Mouse (Mus musculus) lung, embryonic 16.5 days (tissue): ENCODE measurements at regions not wholly inside any gene's neighbourhood (a gene's known extent, or its start where the extent isn't known, plus 50 kb on each side); places are given as distances from the start of the nearest gene placed in this dataset.
A peak's percentile ranks its signal among the peaks of the same experiment; 100 is the strongest.

ENCODE experiments used
- ATAC-seq: fragments of 200-750 bp; cut with Nextera tagmentation; 2 replicates; pipeline ENCODE4 v1.8.0; 2017; ENCODE audit warnings: low read depth, mild to moderate bottlenecking, moderate library complexity
- H3K27ac ChIP-seq: fragments of 300-500 bp; sonication (generic); 2 replicates; pipeline ENCODE4 v1.5.1; 2014; ENCODE audit warnings: mild to moderate bottlenecking, control low read depth, low read length
- H3K27me3 ChIP-seq: fragments of 300-500 bp; sonication (generic); 2 replicates; pipeline ENCODE4 v1.6.1; 2014; ENCODE audit warnings: low read depth, low read length, mixed read lengths; ENCODE audit not compliant: control insufficient read depth, insufficient read depth
- H3K36me3 ChIP-seq: fragments of 300-500 bp; sonication (generic); 2 replicates; pipeline ENCODE4 v1.6.1; 2014; ENCODE audit warnings: low read length; ENCODE audit not compliant: control insufficient read depth, insufficient read depth
- H3K4me1 ChIP-seq: fragments of 300-500 bp; sonication (generic); replicated peaks from 2 replicates; pipeline ENCODE4 v1.6.1; 2014; ENCODE audit warnings: low read length, mixed read lengths; ENCODE audit not compliant: control insufficient read depth, insufficient read depth
- H3K4me2 ChIP-seq: fragments of 300-500 bp; sonication (generic); 2 replicates; pipeline ENCODE4 v1.6.1; 2014; ENCODE audit warnings: low read depth, low read length, control low read depth
- H3K4me3 ChIP-seq: fragments of 300-500 bp; sonication (generic); 2 replicates; pipeline ENCODE4 v1.5.1; 2014; ENCODE audit warnings: mild to moderate bottlenecking, low read length, control low read depth
- H3K9ac ChIP-seq: fragments of 300-500 bp; sonication (generic); 2 replicates; pipeline ENCODE4 v1.6.1; 2014; ENCODE audit warnings: low read length, control low read depth
- H3K9me3 ChIP-seq: fragments of 300-500 bp; sonication (generic); 2 replicates; pipeline ENCODE4 v1.6.1; 2016; ENCODE audit warnings: low read length; ENCODE audit not compliant: control insufficient read depth
- WGBS: fragments of 180-500 bp; shearing (Covaris S2); extraction: QIAGEN DNeasy Blood & Tissue Kit; methylation state at CpG from one replicate; pipeline ENCODE4 v1.1.7; 2014; 5-methylcytosine and 5-hydroxymethylcytosine counted together

DNA sequence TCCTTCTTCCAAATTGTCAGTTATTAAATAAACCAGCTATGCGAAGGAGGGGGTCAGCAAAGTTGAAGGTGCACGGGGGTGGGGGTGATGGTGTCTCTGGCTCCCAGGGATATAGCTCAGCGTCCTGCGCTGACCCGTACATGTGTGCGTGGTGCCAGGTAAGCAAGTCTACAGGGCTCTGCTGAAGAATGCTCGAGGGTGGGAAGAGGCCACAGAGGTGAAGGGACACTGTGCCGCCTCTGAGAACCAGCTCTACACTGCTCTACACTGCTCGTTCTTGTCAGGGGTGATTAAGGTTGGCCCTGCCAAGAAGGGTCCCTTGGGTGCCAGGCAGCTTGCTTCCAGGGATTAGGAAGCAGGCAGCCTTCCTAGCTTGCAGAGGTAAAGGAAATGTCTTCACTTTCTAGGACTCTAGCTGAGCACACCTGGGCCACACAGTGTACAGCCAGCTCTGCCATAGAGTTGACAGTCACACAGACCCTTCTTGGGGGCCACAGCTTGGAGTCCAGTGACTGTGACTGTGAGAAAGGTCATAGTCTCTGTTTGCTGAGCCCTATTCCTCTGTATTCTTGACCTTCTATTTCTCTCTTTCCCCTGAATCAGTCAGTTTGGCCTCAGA, 64.7 kb upstream of the Gm11733 start:
- peaks cover 9% of the 10 kb centered on the region; the same call in 1 of the 2 replicates for H3K4me1 ChIP-seq
- H3K27ac ChIP-seq = no peak overlapping the region
- no peak for ATAC-seq
- no peak overlapping the region for H3K4me3 ChIP-seq
- H3K9me3 ChIP-seq = no peaks in the 10 kb centered on the region; the same call in 1 of the 2 replicates
- H3K4me2 ChIP-seq = no peak overlapping the region
- H3K36me3 ChIP-seq = no peaks in the 10 kb centered on the region
- no peak overlapping the region for H3K9ac ChIP-seq
- 72% methylated on average over 9 of the region's 9 CpGs for WGBS
- H3K27me3 ChIP-seq = peaks cover 16% of the 10 kb centered on the region

DNA sequence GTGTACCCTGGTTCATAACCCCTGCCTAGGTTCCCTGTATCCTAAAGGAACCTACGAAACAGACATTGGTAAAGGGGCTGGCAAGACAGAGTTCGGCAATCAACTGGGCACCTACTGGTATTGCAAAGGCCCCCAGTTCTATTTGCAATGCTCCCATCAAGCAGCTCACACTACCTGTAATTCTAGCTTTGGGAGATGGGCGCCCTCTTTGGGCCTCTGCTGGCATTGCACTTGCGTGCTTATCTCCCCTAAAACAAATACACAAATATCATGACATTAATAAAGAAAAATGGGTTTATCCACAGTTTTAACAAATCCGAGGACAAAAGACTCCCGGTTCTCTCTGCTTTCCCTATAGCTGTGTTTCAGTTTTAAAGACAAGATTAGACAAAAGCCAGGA, 61.5 kb upstream of the Gm11733 start:
- no peaks in the 10 kb centered on the region for H3K4me1 ChIP-seq
- peaks cover 2% of the 10 kb centered on the region for H3K27me3 ChIP-seq
- no peaks in the 10 kb centered on the region for H3K36me3 ChIP-seq
- no peak overlapping the region for H3K9ac ChIP-seq
- no peak overlapping the region for H3K4me3 ChIP-seq
- no peak for ATAC-seq
- H3K4me2 ChIP-seq = no peak overlapping the region
- 81% methylated on average over 6 of the region's 6 CpGs for WGBS
- H3K9me3 ChIP-seq = no peaks in the 10 kb centered on the region; the same call in 1 of the 2 replicates
- no peak overlapping the region for H3K27ac ChIP-seq

DNA sequence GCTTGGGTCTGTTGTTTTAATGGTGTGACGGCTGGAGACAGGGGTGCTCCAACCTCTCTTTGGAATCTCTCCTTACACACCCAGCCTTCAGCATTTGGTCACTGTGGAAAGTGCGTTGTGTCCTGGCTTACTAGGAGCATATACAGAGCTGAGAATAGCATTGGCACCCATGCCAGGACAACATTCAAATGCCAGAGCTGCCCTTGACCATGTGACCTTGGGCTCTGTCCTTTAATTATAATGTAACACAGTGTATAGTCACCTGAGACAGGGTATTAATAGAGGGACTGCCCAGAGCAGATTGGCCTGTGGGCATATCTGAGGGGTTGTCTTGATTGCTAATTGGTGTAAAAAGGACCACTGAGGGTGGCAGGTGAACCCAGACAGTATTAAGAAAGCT, 60.7 kb upstream of the Gm11733 start:
- no peak overlapping the region for H3K27ac ChIP-seq
- H3K9ac ChIP-seq = no peak overlapping the region
- no peak overlapping the region for H3K4me3 ChIP-seq
- H3K4me2 ChIP-seq = no peak overlapping the region
- WGBS = 85% methylated on average over 2 of the region's 2 CpGs
- no peaks in the 10 kb centered on the region for H3K36me3 ChIP-seq
- H3K9me3 ChIP-seq = no peaks in the 10 kb centered on the region; the same call in 1 of the 2 replicates
- H3K4me1 ChIP-seq = no peaks in the 10 kb centered on the region
- H3K27me3 ChIP-seq = no peaks in the 10 kb centered on the region; the same call in 1 of the 2 replicates
- no peak for ATAC-seq

DNA sequence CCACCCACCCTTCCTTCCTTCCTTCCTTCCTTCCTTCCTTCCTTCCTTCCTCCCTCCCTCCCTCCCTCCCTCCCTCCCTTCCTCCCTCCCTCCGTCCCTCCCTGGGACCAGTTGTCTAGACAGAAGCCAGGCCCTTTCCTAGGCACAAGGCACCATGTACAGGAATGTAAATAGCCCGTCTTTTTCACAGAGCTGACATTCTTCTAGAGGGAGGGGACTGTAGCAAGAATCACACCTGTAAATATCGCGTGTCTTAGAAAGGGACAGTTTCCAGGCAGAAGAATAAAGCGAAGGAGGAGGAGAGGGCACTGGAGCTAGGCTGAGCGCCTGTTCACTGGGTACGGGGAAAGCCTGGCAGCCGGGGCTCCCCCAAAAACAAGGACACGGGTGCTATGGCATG, 58.7 kb upstream of the Gm11733 start:
- peaks cover 5% of the 10 kb centered on the region; the same call in 1 of the 2 replicates for H3K27me3 ChIP-seq
- ATAC-seq = peak; percentile 26; the same call in 1 of the 2 replicates
- H3K4me3 ChIP-seq = no peak overlapping the region
- H3K9me3 ChIP-seq = no peaks in the 10 kb centered on the region; the same call in 1 of the 2 replicates
- no peaks in the 10 kb centered on the region for H3K4me1 ChIP-seq
- 41% methylated on average over 8 of the region's 9 CpGs for WGBS
- H3K4me2 ChIP-seq = no peak overlapping the region
- no peak overlapping the region for H3K9ac ChIP-seq
- no peaks in the 10 kb centered on the region for H3K36me3 ChIP-seq
- no peak overlapping the region for H3K27ac ChIP-seq

DNA sequence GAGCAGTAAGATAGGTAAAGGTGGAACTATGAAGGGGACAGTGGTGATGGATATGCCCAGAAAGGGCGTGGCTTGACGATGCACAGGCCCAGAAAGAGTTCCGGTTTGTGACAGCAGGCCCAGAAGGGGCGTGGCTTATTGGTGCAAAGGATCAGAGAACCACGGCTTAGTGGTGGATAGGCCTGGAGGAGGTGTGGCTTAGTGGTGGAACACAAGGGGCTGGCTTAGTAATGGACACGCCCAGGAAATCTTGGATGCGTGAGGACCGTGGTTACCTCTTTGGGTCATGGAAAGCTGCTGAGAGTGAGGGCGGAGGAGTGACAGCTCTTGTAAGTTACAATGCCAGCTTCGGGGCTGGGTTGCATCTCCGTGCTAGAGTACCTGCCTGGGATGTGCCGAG, 58.2 kb upstream of the Gm11733 start:
- no peak overlapping the region for H3K27ac ChIP-seq
- 28% methylated on average over 12 of the region's 12 CpGs for WGBS
- H3K4me2 ChIP-seq = no peak overlapping the region
- no peak overlapping the region for H3K9ac ChIP-seq
- peak; percentile 47; the same call in 1 of the 2 replicates for ATAC-seq
- no peak overlapping the region for H3K4me3 ChIP-seq
- peaks cover 5% of the 10 kb centered on the region; the same call in 1 of the 2 replicates for H3K27me3 ChIP-seq
- no peaks in the 10 kb centered on the region; the same call in 1 of the 2 replicates for H3K9me3 ChIP-seq
- no peaks in the 10 kb centered on the region for H3K36me3 ChIP-seq
- H3K4me1 ChIP-seq = no peaks in the 10 kb centered on the region

DNA sequence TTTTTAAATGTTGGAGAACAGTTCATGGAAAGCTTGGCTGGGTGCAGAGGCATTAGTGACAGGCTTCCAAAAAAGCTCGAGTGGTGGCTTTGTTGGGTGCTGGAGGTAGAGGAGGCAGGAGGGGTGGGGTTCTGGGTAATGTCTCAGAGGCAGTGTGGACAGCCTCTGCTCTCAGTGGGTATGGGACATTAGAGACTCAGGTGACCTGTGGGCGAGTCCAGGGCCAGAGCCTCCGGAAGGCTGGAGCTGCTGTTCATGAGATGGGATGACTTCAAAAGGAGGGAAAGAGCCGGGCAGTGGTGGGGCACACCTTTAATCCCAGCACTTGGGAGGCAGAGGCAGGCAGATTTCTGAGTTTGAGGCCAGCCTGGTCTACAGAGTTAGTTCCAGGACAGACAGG, 57.5 kb upstream of the Gm11733 start:
- no peak for ATAC-seq
- Histone ChIP-seq H3K4me2 (no peak overlapping the region), H3K9me3 (no peaks in the 10 kb centered on the region; the same call in 1 of the 2 replicates), H3K27ac (no peak overlapping the region), H3K27me3 (peaks cover 5% of the 10 kb centered on the region; the same call in 1 of the 2 replicates), H3K36me3 (no peaks in the 10 kb centered on the region), H3K9ac (no peak overlapping the region), H3K4me3 (no peak overlapping the region), H3K4me1 (no peaks in the 10 kb centered on the region)
- 72% methylated on average over 4 of the region's 4 CpGs for WGBS

DNA sequence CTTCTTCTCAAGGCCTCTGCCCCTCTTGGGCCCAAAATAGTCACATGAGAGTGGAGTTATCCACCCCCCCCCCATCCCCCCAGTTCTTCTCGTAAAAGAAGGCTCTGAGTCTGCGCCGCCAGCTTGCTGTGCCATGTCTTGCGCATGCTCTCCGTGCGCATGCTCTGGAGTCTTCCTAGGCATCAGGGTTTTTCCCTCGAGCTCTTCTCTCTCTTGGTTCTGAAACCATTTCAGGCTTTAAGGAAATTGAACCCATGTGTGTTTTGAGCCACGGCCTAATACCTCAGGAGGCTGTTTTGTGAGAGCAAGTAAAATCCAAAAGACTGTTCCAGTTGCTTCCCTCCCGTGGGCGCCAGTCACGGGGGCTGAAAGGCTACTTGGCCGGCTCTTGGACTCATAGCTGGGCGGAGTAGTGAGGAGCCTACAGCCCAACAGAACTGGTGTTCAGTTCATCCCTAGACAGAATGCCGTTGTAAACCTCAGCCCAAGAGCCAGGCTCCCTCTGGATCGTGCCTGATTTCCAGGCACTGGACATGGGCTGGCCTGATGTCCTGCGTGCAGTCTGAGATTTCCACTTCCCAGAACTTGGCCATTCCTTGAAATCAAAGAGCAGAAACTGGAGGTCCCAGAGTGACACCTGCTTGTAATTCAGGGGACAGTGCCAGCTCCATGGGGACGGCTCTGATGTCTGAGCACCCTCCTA, 56.2 kb upstream of the Gm11733 start:
- Histone ChIP-seq H3K36me3 (no peaks in the 10 kb centered on the region), H3K4me1 (no peaks in the 10 kb centered on the region), H3K4me2 (no peak overlapping the region), H3K27ac (no peak overlapping the region), H3K4me3 (no peak overlapping the region), H3K9me3 (no peaks in the 10 kb centered on the region), H3K9ac (no peak overlapping the region), H3K27me3 (peaks cover 5% of the 10 kb centered on the region; the same call in 1 of the 2 replicates)
- ATAC-seq = no peak
- WGBS = 85% methylated on average over 17 of the region's 17 CpGs

DNA sequence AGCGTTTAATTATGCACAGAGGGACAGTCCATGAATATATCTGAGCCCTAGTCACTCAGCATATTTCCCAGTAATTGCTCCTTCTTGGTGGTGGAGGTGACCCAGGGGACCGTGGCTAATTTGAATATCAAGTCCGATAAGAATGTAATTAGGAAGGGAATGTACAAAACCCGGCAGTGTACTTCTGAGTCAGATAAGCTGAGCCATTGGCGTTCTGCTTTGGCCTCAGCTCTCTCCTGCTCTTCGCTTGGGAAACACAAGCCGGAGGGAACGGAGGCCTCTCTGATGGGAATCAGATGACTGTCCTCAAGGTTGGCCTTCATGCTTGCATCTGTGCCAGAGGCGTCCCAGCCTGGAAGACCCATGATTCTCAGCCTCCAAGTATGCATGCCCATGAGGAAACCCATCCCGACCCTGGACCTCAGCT, 54.8 kb upstream of the Gm11733 start:
- no peaks in the 10 kb centered on the region for H3K36me3 ChIP-seq
- no peak overlapping the region for H3K4me2 ChIP-seq
- no peak overlapping the region for H3K27ac ChIP-seq
- no peak overlapping the region for H3K9ac ChIP-seq
- no peak overlapping the region for H3K4me3 ChIP-seq
- peaks cover 5% of the 10 kb centered on the region; the same call in 1 of the 2 replicates for H3K27me3 ChIP-seq
- H3K4me1 ChIP-seq = no peaks in the 10 kb centered on the region
- ATAC-seq = no peak
- H3K9me3 ChIP-seq = no peaks in the 10 kb centered on the region
- WGBS = 69% methylated on average over 10 of the region's 10 CpGs

DNA sequence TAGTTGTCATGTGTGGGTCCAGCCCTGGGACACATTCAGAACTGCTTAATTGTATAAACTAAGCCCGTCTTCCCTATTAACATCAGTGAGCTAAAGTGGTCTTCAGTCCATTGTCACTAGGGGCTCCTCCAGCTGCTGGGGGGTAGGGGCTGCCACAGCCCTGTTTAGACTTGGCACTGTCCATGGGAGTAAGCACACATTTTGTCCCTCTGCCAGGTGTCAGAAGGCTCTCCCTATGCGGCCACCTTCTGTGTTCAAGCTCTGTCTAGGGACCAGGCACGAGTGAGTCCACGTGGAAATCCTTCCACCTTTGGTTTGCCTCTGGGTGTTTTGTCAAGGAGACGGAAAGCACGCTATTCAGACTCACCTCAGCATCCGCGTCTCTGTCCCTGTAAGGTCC, 54.3 kb upstream of the Gm11733 start:
- Histone ChIP-seq H3K4me3 (no peak overlapping the region), H3K4me2 (no peak overlapping the region), H3K4me1 (no peaks in the 10 kb centered on the region), H3K27ac (no peak overlapping the region), H3K9me3 (no peaks in the 10 kb centered on the region), H3K27me3 (peaks cover 5% of the 10 kb centered on the region; the same call in 1 of the 2 replicates), H3K9ac (no peak overlapping the region), H3K36me3 (no peaks in the 10 kb centered on the region)
- ATAC-seq = no peak
- 36% methylated on average over 8 of the region's 8 CpGs for WGBS
